Mouse (Mus musculus): ENCODE measurements at regions not wholly inside any gene's neighbourhood (a gene's known extent, or its start where the extent isn't known, plus 50 kb on each side); places are given as distances from the start of the nearest gene placed in this dataset.

DNA sequence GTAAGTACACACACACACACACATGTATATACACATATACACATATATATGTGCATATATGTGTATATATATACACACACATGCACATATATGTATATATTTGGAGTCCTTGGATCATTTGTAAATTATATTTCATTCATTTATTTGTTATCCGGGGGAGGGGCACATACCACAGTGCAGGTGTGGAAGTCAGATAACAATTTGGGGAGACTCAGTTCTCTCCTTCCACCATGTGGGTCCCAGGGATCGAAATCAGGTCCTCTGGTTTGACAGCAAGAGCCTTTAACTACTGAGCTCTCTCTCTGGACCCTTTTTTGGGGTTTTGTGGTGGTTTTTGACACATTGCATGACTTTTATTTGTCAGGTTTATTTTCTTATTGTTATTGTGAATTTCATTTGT lies 65.8 kb upstream of the Cecr2 start:
- no peaks in the 10 kb centered on the region for H3K79me2 ChIP-seq (ENCODE audit: control insufficient read depth, insufficient read depth, low read length, poor library complexity)
- peak; percentile 67 for DNase-seq (ENCODE audit: low read depth, low spot score)
- no peaks in the 10 kb centered on the region for H3K9me3 ChIP-seq (replicated peaks; ENCODE audit: insufficient read depth, low read length)
- no peak overlapping the region for H3K4me3 ChIP-seq (ENCODE audit: control insufficient read depth in 1 of 2, insufficient read depth in 1 of 2, low read depth in 2 of 2, low read length in 2 of 2)
- TF ChIP-seq MYB (IDR thresholded peaks at IDR 0.05; ENCODE audit: low read depth, low read length), result no peak
- peak; percentile 86 for TF ChIP-seq TCF12 (IDR thresholded peaks at IDR 0.05; ENCODE audit: low read depth, low read length)
- peak; percentile 74 for TF ChIP-seq GATA1 (IDR thresholded peaks at IDR 0.05; ENCODE audit: low read depth, low read length)
- no peak for TF ChIP-seq CHD1 (IDR thresholded peaks at IDR 0.05; ENCODE audit: low read depth, low read length)
- TF ChIP-seq EP300 (IDR thresholded peaks at IDR 0.05; ENCODE audit: low read depth in 1 of 2, low read length in 2 of 2), result peak; percentile 68 to 75; a peak in 3 of 4 replicates
- no peak for TF ChIP-seq SIN3A (IDR thresholded peaks at IDR 0.05; ENCODE audit: low read length)
- TF ChIP-seq ETS1 (IDR thresholded peaks at IDR 0.05; ENCODE audit: low read depth, low read length), result 0 out of 2 replicates have a peak, but pooled peaks have one; percentile 31
- peak; percentile 76 for TF ChIP-seq TAL1 (IDR thresholded peaks at IDR 0.05; ENCODE audit: low read length)
- TF ChIP-seq MAX (IDR thresholded peaks at IDR 0.05; ENCODE audit: low read length), result 0 out of 2 replicates have a peak, but pooled peaks have one; percentile 27
- no peak overlapping the region for H3K9ac ChIP-seq (ENCODE audit: control insufficient read depth, low read depth, low read length, poor library complexity, severe bottlenecking)
- H3K27ac ChIP-seq (ENCODE audit: control insufficient read depth, low read depth, low read length), result no peak overlapping the region
- H3K4me1 ChIP-seq (ENCODE audit: control insufficient read depth in 1 of 2, insufficient read depth in 2 of 2, low read length in 2 of 2), result peaks cover 12 to 22% of the 10 kb centered on the region in 2 experiments
- no peaks in the 10 kb centered on the region for H3K27me3 ChIP-seq (ENCODE audit: control insufficient read depth in 1 of 2, insufficient read depth in 2 of 2, low read length in 2 of 2)
- peaks cover 0 to 22% of the 10 kb centered on the region in 2 experiments; a peak in 2 of 4 replicates for H3K36me3 ChIP-seq (ENCODE audit: control insufficient read depth in 1 of 2, insufficient read depth in 2 of 2, low read length in 2 of 2)

DNA sequence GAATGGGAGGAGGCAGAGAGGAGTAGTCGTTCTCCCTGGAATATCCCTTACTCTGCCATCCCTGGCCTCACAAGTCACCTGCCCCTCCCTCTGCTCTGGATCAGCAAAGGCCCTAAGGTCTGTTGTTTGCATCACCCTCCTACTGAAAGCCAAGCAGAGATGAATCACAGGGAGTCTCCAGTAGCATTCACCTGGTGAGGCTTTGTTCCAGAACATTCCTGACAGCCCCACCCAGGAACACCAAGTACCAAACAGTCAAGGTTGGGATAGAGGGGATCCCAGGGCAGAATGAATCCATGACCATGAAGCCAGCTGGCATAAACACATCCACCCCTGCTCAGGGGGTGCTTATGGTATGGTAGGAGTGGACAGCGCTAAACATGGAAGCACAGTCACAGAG lies 67.4 kb upstream of the Hdhd5 start:
- TF ChIP-seq SMC3 (IDR thresholded peaks at IDR 0.05; ENCODE audit: low read depth, low read length) (no peak), NRF1 (IDR thresholded peaks at IDR 0.05; ENCODE audit: insufficient read depth, low read depth, low read length, poor library complexity, severe bottlenecking) (no peak), ZMIZ1 (IDR thresholded peaks at IDR 0.05; ENCODE audit: low read depth, low read length) (no peak), GABPA (IDR thresholded peaks at IDR 0.05; ENCODE audit: low read depth, low read length) (no peak), RAD21 (IDR thresholded peaks at IDR 0.05; ENCODE audit: low read depth, low read length) (no peak), EP300 (IDR thresholded peaks at IDR 0.05; ENCODE audit: low read depth in 1 of 2, low read length in 2 of 2) (no peak), BHLHE40 (IDR thresholded peaks at IDR 0.05; ENCODE audit: borderline replicate concordance, low read depth, low read length) (no peak), SIN3A (IDR thresholded peaks at IDR 0.05; ENCODE audit: low read length) (no peak), CHD2 (IDR thresholded peaks at IDR 0.05; ENCODE audit: low read length) (no peak), POLR2AphosphoS5 (IDR thresholded peaks at IDR 0.05; ENCODE audit: borderline replicate concordance, low read depth, low read length) (no peak), TBP (IDR thresholded peaks at IDR 0.05; ENCODE audit: low read depth, low read length) (no peak), MEF2A (IDR thresholded peaks at IDR 0.05; ENCODE audit: extremely low read depth, insufficient replicate concordance, low read depth, low read length, poor library complexity, severe bottlenecking) (no peak), POLR2AphosphoS2 (IDR thresholded peaks at IDR 0.05; ENCODE audit: low read length) (no peak), CHD1 (IDR thresholded peaks at IDR 0.05; ENCODE audit: low read depth, low read length) (no peak), RCOR1 (IDR thresholded peaks at IDR 0.05; ENCODE audit: low read depth, low read length) (no peak)
- H3K27ac ChIP-seq (ENCODE audit: control insufficient read depth, low read depth, low read length), result no peak overlapping the region

More for the DNA sequence above, 67.4 kb upstream of the Hdhd5 start:
- peaks cover 0 to 8% of the 10 kb centered on the region in 2 experiments; a peak in 2 of 4 replicates for H3K36me3 ChIP-seq (ENCODE audit: control insufficient read depth in 1 of 2, insufficient read depth in 2 of 2, low read length in 2 of 2)
- DNase-seq (ENCODE audit: low read depth, low spot score), result no peak
- no peaks in the 10 kb centered on the region for H3K27me3 ChIP-seq (ENCODE audit: control insufficient read depth in 1 of 2, insufficient read depth in 2 of 2, low read length in 2 of 2)
- no peak overlapping the region for H3K9ac ChIP-seq (ENCODE audit: control insufficient read depth, low read depth, low read length, poor library complexity, severe bottlenecking)
- no peak overlapping the region for H3K4me3 ChIP-seq (ENCODE audit: control insufficient read depth in 1 of 2, insufficient read depth in 1 of 2, low read depth in 2 of 2, low read length in 2 of 2)
- no peaks in the 10 kb centered on the region for H3K9me3 ChIP-seq (replicated peaks; ENCODE audit: insufficient read depth, low read length)
- H3K79me2 ChIP-seq (ENCODE audit: control insufficient read depth, insufficient read depth, low read length, poor library complexity), result no peaks in the 10 kb centered on the region
- H3K4me1 ChIP-seq (ENCODE audit: control insufficient read depth in 1 of 2, insufficient read depth in 2 of 2, low read length in 2 of 2), result peaks cover 4% of the 10 kb centered on the region in 2 experiments; a peak in 3 of 4 replicates

All from MEL (cell line).